Mouse (Mus musculus): ENCODE measurements around the gene Dctn2.

DNA sequence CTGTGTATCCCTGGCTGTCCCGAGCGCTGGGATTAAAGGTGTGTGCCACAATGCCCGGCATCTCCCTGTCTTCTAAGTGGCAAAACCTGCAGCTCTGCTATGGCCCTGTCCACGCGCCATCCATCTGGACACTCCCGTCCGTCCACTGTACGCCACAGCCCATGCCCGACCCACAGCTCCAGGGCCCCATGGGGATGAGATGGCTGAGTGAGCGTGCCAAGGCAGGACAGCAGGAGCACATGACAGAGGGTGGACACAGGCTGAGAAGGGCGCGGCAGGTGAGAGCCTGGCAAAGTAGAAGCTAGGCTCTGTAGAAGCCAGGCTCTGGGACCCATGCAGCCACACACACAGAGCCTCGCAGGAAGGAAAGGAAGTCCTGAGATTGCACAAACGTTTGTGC lies 34.4 kb upstream of the Dctn2 start:
- TF ChIP-seq MAX (IDR thresholded peaks at IDR 0.05; ENCODE audit: low read depth) = no peak
- TF ChIP-seq POLR2A (IDR thresholded peaks at IDR 0.05; ENCODE audit: insufficient read length, low read depth) = no peak
- no peak for TF ChIP-seq CEBPB (IDR thresholded peaks at IDR 0.05; ENCODE audit: insufficient read depth, poor library complexity, severe bottlenecking)
- no peak for TF ChIP-seq POLR2AphosphoS2 (IDR thresholded peaks at IDR 0.05; ENCODE audit: insufficient read length, low read depth)
- no peak for TF ChIP-seq USF1 (IDR thresholded peaks at IDR 0.05; ENCODE audit: low read depth)
- TF ChIP-seq TCF3 (IDR thresholded peaks at IDR 0.05; ENCODE audit: insufficient read length, low read depth) = no peak
- TF ChIP-seq E2F4 (IDR thresholded peaks at IDR 0.05; ENCODE audit: insufficient read depth) = no peak
- TF ChIP-seq MYOG (IDR thresholded peaks at IDR 0.05; ENCODE audit: control insufficient read depth in 1 of 3, insufficient read depth in 1 of 3, insufficient read length in 2 of 3, low read depth in 2 of 3) = no peak
- TF ChIP-seq TCF12 (IDR thresholded peaks at IDR 0.05; ENCODE audit: insufficient read depth, poor library complexity, severe bottlenecking) = no peak
- TF ChIP-seq MYOD1 (IDR thresholded peaks at IDR 0.05; ENCODE audit: control insufficient read depth in 1 of 3, insufficient read length in 2 of 3, low read depth in 2 of 3) = no peak
- no peak for TF ChIP-seq SRF (IDR thresholded peaks at IDR 0.05; ENCODE audit: control insufficient read depth, insufficient read length, low read depth)
- no peak for TF ChIP-seq REST (IDR thresholded peaks at IDR 0.05; ENCODE audit: insufficient read depth, insufficient read length)
